Mouse (Mus musculus): Measurements from ENCODE around the gene Frmpd2.

DNA sequence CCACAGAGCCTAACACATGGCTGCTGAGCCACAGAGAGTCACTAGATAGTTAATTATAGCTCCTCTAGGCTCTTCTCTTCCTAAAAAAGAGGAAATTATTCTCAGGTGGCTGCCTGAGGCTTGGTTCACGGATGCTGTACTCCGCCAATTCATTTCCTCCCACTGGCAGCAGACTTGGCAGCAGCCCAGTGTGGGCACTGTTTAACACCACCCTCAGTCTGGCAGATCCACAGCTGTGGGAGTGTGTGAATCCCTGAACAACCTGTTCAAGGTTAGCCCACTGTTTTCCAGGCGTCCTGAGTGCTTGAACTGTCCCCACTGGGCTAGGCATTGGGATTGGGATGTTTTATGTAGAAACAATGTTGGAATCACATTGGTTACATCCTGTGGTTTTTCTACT, 50.0 kb downstream of the Frmpd2 start:
- no peak for TF ChIP-seq CTCF (IDR thresholded peaks at IDR 0.05)
- TF ChIP-seq EP300 (IDR thresholded peaks at IDR 0.05): no peak
